Mouse (Mus musculus): Measurements from ENCODE around the gene Alg9.

DNA sequence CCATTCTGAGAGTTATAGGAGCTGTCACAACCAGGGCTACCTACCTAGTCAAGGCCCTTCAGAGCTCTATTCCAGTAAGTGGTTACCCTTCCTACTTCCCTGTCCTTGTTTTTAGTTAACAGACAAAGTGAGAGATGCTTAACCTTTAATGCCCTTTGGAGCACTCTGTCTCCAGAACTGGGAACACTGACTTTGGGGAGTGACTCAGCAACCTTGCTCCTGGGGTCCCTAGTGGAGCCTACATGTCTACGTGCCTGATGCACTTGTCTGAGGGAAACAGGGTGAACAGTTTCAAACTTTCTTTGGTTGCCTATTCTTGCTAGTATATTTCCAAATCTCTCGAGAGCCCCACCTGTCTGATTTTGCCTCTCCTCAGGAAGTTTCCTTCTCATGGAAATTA, 32.1 kb upstream of the Alg9 start:
- TF ChIP-seq CTCF (IDR thresholded peaks at IDR 0.05; ENCODE audit: control insufficient read depth, insufficient read depth, low read length) = no peak
- TF ChIP-seq POLR2A (IDR thresholded peaks at IDR 0.05; ENCODE audit: borderline replicate concordance, control insufficient read depth, low read depth, low read length) = no peak
